Mouse (Mus musculus) testis, postnatal 14 days (tissue): ENCODE results near the gene Six2.

ENCODE experiments used
- DNase-seq: peaks from one replicate; pipeline ENCODE4 v3.0.0; 2021; ENCODE audit warnings: low spot score

The Six2 gene

GRCm38 (mm10) chr17:85661521-85661920, 26.6 kb downstream of the Six2 start:
- no peak for DNase-seq

GRCm38 (mm10) chr17:85660016-85660415, 28.1 kb downstream of the Six2 start:
- no peak for DNase-seq

- DNase-seq: no peak
Measured at GRCm38 (mm10) chr17:85645718-85646665, 42.1 kb downstream of the Six2 start.

GRCm38 (mm10) chr17:85645312-85645711, 42.8 kb downstream of the Six2 start:
- DNase-seq: no peak

GRCm38 (mm10) chr17:85637876-85638275, 50.2 kb downstream of the Six2 start:
- no peak for DNase-seq
